Comparison of ENCODE assay signal across 8 mouse cellular contexts in genomic region chr10:33904530-33905481, GRCm38 (mm10). TPM values are rescaled to one million over a fixed set of nuclear protein-coding genes. Genes with fewer than 3 reads are reported as not detected.
A peak's percentile ranks its signal among the peaks of the same experiment; 100 is the strongest.
DNase-seq lines count a peak whose midpoint lies in the region; ATAC-seq and TF ChIP-seq lines count a peak whose summit lies in the region.

TSS of gene Rsph4a (plus strand) at chr10:33905111.

- no peaks in the 10 kb centered on the region for H3K36me3 ChIP-seq in ES-E14 (ENCODE audit: control insufficient read depth, insufficient read depth, low read length, poor library complexity, severe bottlenecking)
- no peaks in the 10 kb centered on the region for H3K36me3 ChIP-seq in forebrain, postnatal 0 days (ENCODE audit: insufficient read depth)

- TF ChIP-seq CTCF in forebrain, postnatal 0 days (IDR thresholded peaks at IDR 0.05; ENCODE audit: low read depth), result no peak

- peak; percentile 100 for ATAC-seq in forebrain, postnatal 0 days
- peak; percentile 63 for ATAC-seq in inflammation-experienced regulatory T-cells, adult 6 months

- DNase-seq in ES-E14 (ENCODE audit: low read depth, low spot score), result peak; percentile 81
- peak; percentile 62 for DNase-seq in adrenal gland, postnatal 10 days
- peak; percentile 87 for DNase-seq in forebrain, postnatal 0 days
- peak; percentile 45 to 58 for DNase-seq in left cerebral cortex, adult 18-20 months (ENCODE audit: low spot score in 2 of 2)
- DNase-seq in lung, postnatal 36 days, result peak; percentile 53
- DNase-seq in right cerebral cortex, postnatal 36 days (ENCODE audit: low spot score in 2 of 2), result peak; percentile 51 to 54
- DNase-seq in thymus, postnatal 14 days, result no peak

- H3K4me2 ChIP-seq in forebrain, postnatal 0 days (ENCODE audit: low read depth), result peak within 1 kb of the TSS; percentile 62

- WGBS in forebrain, postnatal 0 days, result 5% methylated on average over 17 of the region's 17 CpGs

- peak within 1 kb of the TSS; percentile 39 to 59 for H3K4me3 ChIP-seq in ES-E14 (ENCODE audit: insufficient read depth in 1 of 2, low read depth in 1 of 2, low read length in 2 of 2, poor library complexity in 1 of 2, severe bottlenecking in 1 of 2)
- H3K4me3 ChIP-seq in forebrain, postnatal 0 days (ENCODE audit: low read depth, low read length), result peak within 1 kb of the TSS; percentile 44

- in situ Hi-C loops in ES-E14 (cut with MboI; ENCODE audit: low sequenced_read_pairs in 2 of 2, unreplicated experiment in 2 of 2), result no loop called here

- H3K9me3 ChIP-seq in ES-E14 (ENCODE audit: control insufficient read depth, insufficient read depth, low read depth, low read length), result no peaks in the 10 kb centered on the region
- H3K9me3 ChIP-seq in forebrain, postnatal 0 days (ENCODE audit: low read length), result no peaks in the 10 kb centered on the region

- H3K27me3 ChIP-seq in forebrain, postnatal 0 days (ENCODE audit: insufficient read depth, low read length), result no peaks in the 10 kb centered on the region

- H3K27ac ChIP-seq in ES-E14 (ENCODE audit: insufficient read depth, low read depth, low read length, poor library complexity, severe bottlenecking), result peak within 1 kb of the TSS; percentile 94
- H3K27ac ChIP-seq in forebrain, postnatal 0 days (ENCODE audit: low read depth, low read length), result no peak within 1 kb of the TSS

- H3K9ac ChIP-seq in ES-E14 (ENCODE audit: insufficient read depth, low read depth, low read length, poor library complexity, severe bottlenecking), result peak within 1 kb of the TSS; percentile 68; the same call in 1 of the 2 replicates
- H3K9ac ChIP-seq in forebrain, postnatal 0 days, result peak within 1 kb of the TSS; percentile 42

- H3K4me1 ChIP-seq in ES-E14 (ENCODE audit: control insufficient read depth in 2 of 2, insufficient read depth in 2 of 2, low read length in 2 of 2, poor library complexity in 1 of 2), result no peaks in the 10 kb centered on the region; a peak in 1 of 4 replicates
- no peaks in the 10 kb centered on the region for H3K4me1 ChIP-seq in forebrain, postnatal 0 days (ENCODE audit: insufficient read depth)

TF ChIP-seq in ES-E14, 5 proteins besides CTCF, POLR2A, EP300 and RAD21:
- TF ChIP-seq CHD2 (IDR thresholded peaks at IDR 0.05; ENCODE audit: low read depth, low read length) (peak; percentile 93), HCFC1 (IDR thresholded peaks at IDR 0.05; ENCODE audit: borderline replicate concordance, insufficient read depth, low read length) (0 out of 2 replicates have a peak, but pooled peaks have one; percentile 23), ZC3H11A (IDR thresholded peaks at IDR 0.05; ENCODE audit: borderline replicate concordance, low read depth, low read length) (no peak), ZNF384 (IDR thresholded peaks at IDR 0.05; ENCODE audit: low read depth, low read length) (no peak), MAFK (IDR thresholded peaks at IDR 0.05; ENCODE audit: insufficient read depth, low read depth, low read length) (no peak)

RNA-seq across cellular contexts. Expression of gene Rsph4a, which starts in this region (rescaled TPM):
- total RNA-seq in ES-E14 (2012; rRNA removed), result 1.7 and 2.0 TPM in 2 replicates
- total RNA-seq in adrenal gland, postnatal 10 days (2021), result under 1 TPM; 0.09 to 0.27 TPM
- 2.2 and 3.8 TPM in 2 replicates for total RNA-seq in forebrain, postnatal 0 days (2014; rRNA removed)
- 1.1 and 2.0 TPM in 2 replicates for polyA plus RNA-seq in forebrain, postnatal 0 days (2015; fragmentation: Nextera tagmentation; extraction: Ambion mirVana)
- polyA plus RNA-seq in inflammation-experienced regulatory T-cells, adult 6 months (2017; shearing (Covaris generic)), result under 1 TPM in 2 of 3 experiments, not detected in 1; 0.16 to 0.17 TPM
- total RNA-seq in left cerebral cortex, adult 18-20 months (2021), result 1 to 10 TPM; 2.2 to 3.2 TPM

Comparison
In these comparisons a context has a peak if more than half of its experiments do, and no peak if none do; other contexts are left out.
1. Peak in DNase-seq in adrenal gland, postnatal 10 days; RNA of the gene not detected or under 1 TPM.
2. Peak in ATAC-seq in inflammation-experienced regulatory T-cells, adult 6 months; RNA of the gene not detected or under 1 TPM.